Mouse (Mus musculus) E14TG2a.4 (cell line): ENCODE results near the gene 1700011L22Rik.

Source experiments
- CTCF ChIP-seq: conservative IDR thresholded peaks from 2 replicates; pipeline ENCODE4 v1.5.1; 2014; ENCODE audit warnings: low read length
- NANOG ChIP-seq: IDR thresholded peaks from 2 replicates; pipeline ENCODE4 v1.6.1; 2014; ENCODE audit warnings: borderline replicate concordance, low read length, mixed read lengths

- TF ChIP-seq CTCF (no peak), NANOG (no peak)
Observed at GRCm38 (mm10) chr8:79222106-79222751, 26.1 kb downstream of the 1700011L22Rik start.
